Mouse (Mus musculus) erythroblast, embryonic 14.5 days (primary cell): Measurements from ENCODE around the gene Fyn.

ENCODE experiments used
- GATA1 ChIP-seq: IDR thresholded peaks from 2 replicates; pipeline ENCODE4 v1.6.1; 2012; ENCODE audit warnings: low read length, inconsistent platforms, mixed read lengths
- TAL1 ChIP-seq: IDR thresholded peaks from 3 replicates; pipeline ENCODE4 v1.6.1; 2012; ENCODE audit warnings: low read length, inconsistent platforms, mixed read lengths

DNA sequence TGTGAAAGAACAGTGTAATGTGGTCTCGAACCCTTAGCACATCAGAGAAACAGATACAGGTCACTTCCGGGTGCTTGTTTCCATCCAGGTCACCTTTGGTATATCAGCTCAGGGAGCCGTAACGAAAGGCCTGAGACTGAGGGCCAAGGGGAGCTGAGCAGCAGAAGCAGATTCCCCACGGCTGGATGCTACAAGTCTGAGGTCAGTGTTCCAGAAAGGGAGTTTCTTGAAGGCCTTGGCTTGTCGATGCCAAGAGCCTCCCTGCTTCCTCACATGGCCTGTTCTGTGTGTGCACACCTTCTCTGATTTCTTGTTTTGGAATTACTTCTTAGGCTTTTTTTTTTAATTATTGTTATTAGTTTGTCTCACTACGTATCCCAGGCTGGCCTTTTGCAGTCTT is 99.2 kb downstream of the Fyn start:
- TF ChIP-seq TAL1, result no peak
- TF ChIP-seq GATA1, result no peak
